Mouse (Mus musculus) olfactory bulb, adult 2 months (tissue): ENCODE measurements around the gene Pde3a.

Experiments
- CTCF ChIP-seq: fragments of 200-500 bp; IDR thresholded peaks from 2 replicates; pipeline ENCODE4 v1.5.1; 2012; ENCODE audit warnings: low read depth, mild to moderate bottlenecking, low read length, moderate library complexity; ENCODE audit not compliant: insufficient read depth
- POLR2A ChIP-seq: fragments of 200-500 bp; IDR thresholded peaks from 2 replicates; pipeline ENCODE4 v1.6.1; 2012; ENCODE audit warnings: mild to moderate bottlenecking, low read depth, low read length, moderate library complexity; ENCODE audit not compliant: insufficient read depth

DNA sequence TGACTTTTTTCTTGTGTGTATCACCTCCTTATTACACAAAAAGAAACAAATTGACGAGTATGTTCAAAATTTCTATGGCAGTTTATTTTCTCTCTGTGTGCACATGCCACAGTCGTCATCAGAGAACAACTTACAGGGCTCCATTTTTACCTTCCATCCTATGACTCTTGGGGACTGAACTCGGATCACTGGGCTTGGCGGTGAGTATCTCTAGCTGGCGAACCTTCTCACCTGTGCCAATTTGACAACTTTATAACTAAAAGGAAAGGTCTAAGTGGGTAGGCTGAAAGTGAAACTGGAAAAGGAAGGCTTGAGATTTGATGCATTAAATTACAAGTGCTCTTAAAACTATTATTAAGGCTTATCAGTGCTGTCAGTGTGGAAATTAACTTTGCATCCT lies 22.1 kb downstream of the Pde3a start:
- TF ChIP-seq CTCF (no peak), POLR2A (no peak)
